Mouse (Mus musculus) heart, postnatal 25 days (tissue): ENCODE measurements around the gene Tradd. TPM values are rescaled to one million over a fixed set of nuclear protein-coding genes. Genes with fewer than 3 reads are reported as not detected.

Experiments used
- DNase-seq: peaks from one replicate; pipeline ENCODE4 v3.0.0; 2022; ENCODE audit warnings: low spot score
- intact Hi-C: fragments of 180-260 bp; cut with DNase I; formaldehyde crosslinking; loops from one replicate; pipeline ENCODE4 v1.15.1; 2025
- total RNA-seq, 2 experiments: library from RNA; stranded (reverse); gene quantifications; 2 replicates each; pipeline ENCODE4 v1.2.3; 2021

Gene Tradd
- 1 to 10 TPM; 4.4 to 6.9 TPM for total RNA-seq

DNA sequence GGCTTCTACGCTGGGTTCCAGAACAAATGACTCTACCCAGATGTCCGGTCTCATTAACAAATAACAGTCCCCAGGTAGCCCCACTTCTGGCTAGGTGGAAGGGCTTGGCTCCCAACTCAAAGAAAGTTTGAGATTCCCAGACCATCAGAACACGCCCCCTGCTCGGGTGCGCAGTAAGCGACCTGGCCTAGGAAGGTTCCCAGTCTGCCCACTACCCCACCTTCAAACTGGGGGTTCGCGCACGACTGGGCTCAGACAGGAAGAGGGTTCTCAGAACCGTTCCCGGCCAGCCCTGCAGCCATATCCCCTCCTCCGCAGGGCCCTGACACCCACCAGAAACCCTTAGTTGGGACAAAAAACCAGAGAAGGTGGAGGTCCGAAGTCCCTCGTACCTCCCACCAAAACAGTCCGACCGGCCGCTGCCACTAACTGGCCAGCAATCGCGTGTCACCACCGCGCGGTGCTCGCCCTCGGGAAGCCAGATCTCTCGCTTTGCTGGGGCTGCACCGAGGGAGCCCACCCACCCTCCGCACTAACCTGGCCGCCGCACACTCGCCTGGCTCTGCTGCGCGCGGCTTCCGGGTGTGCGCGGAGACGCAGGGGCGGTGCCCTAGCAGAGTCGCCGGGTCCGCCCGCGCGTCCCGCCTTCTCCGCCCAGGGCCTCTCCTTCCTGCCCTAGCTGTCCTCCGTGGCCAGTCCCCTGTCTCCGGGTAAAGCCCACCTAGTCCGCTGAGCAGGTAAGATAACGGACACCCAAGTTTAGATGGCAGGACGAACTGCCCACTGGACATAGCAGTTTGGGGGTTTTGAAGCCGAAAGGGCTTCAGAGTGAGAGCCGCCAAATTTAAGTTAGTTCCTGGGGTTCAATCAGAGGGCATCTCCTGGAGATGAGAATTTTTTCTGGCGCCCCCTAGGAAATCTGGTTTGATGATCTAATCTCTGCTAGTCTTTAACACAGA is at the start of gene Tradd, which contains the start of gene Fbxl8:
TSS of gene Tradd (minus strand) at position 586 of the 959 bp plus-strand sequence.
TSS of gene Fbxl8 (plus strand) at position 625 of the 959 bp plus-strand sequence.
- intact Hi-C loops: loop anchor here (2.0 to 10.0 kb wide), 2 partner anchors 24 to 610 kb away; partner anchors contain the start of gene 4931428F04Rik
- DNase-seq: peak; percentile 67

DNA sequence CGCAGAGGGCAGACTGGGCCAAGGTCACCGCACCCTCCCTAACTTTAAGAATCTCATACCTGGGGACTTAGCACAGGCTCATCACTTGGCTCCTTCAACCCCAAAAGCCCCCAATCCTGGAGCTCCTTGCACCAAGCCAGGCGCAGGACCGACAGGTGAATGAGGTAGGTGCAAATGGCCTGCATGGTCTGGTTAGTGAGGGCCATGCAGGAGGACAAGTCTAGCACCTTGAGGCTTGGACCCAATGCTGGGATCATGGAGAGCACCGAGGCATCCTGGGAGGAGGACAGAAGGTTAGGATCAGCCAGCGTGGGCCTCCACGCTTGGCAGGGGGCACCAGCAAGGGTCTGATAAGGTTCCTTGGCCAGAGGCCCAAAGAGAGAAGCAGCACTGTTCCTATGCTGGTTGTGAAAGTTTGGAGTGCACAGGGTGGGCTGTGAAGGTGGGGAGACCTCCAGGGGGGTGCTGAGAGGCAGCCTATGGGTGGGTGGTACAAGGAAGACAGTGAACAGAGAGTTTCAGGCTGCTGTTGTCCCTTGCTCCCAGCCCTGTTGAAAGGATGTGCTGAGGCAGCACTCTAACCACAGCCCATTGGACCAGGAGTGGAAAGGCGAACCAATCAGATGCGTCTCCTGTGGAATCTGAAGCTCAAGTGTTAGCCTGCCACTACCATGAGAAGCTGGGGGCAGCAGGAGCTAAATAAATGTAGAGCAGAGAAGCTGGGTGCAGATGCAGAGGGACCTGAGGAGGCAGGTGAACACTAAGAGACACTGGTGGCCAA is 49.4 kb upstream of the Tradd start:
- intact Hi-C loops: no loop called here
- DNase-seq: no peak

DNA sequence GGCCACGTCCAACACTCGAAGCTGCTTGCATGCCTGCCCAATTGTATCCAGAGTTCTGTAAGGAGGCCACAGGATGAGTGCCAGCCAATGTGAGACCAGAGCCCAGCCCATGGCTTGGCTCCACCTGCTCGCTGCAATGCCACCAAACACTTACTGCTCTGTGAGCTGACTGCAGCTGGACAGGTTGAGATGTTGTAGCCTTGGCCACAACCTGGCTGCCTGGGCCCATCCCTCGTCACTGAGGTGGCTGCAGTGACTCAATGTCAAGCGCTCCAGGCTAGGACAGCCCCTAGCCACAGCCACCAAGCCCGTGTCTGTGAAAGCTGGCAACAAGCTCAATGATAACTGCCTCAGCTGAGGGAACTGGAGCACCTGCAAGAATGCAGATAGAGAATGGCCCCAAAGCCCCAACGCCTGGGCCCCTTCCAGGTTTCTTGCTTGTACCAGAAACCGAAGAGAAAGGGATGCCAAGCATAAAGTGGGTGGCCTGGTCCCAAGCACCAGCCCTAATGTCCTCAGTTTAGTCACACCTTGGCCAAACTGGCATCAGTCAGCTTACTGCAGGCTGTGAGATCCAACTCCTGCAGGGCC is 48.6 kb upstream of the Tradd start:
- intact Hi-C loops: no loop called here
- DNase-seq: no peak

DNA sequence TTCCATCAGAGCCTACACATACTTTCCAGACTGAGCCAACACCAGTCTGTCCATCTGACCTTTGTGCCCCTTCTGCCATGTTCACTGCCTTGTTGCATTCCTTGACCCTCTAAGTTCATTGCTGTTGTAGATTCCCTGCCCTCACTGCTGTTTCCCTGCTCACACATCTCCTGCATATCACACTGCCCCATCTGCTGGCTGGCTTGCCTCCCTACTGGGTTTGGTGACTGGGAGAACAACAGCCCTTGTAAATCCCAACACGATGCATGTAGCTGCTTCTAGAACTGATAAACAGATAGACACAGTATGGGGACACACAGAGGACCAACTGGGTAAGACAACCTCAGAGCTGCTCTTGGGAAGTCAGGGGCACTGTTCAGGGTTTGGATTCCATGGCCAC is 47.3 kb upstream of the Tradd start:
- intact Hi-C loops: no loop called here
- no peak for DNase-seq

DNA sequence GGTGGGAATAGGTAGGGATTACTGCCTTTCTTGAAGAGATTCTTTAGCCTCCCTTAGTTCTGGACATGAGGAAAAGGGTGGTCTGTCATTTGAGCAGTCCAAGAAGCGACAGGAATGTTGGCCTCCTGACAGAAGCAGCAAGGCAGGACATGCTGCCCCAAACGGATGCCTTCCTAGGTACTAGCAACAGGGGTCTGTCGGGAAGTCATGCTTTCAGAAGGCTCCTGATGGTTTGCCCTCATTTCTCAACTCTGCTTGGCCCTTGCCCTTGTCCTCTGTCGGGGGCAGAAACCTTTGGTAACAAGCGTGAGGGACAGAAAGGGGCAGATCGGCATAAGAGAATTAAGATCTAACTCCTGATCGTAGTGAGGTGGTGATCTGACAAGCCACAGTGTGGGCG is 45.7 kb upstream of the Tradd start:
- intact Hi-C loops: no loop called here
- no peak for DNase-seq

DNA sequence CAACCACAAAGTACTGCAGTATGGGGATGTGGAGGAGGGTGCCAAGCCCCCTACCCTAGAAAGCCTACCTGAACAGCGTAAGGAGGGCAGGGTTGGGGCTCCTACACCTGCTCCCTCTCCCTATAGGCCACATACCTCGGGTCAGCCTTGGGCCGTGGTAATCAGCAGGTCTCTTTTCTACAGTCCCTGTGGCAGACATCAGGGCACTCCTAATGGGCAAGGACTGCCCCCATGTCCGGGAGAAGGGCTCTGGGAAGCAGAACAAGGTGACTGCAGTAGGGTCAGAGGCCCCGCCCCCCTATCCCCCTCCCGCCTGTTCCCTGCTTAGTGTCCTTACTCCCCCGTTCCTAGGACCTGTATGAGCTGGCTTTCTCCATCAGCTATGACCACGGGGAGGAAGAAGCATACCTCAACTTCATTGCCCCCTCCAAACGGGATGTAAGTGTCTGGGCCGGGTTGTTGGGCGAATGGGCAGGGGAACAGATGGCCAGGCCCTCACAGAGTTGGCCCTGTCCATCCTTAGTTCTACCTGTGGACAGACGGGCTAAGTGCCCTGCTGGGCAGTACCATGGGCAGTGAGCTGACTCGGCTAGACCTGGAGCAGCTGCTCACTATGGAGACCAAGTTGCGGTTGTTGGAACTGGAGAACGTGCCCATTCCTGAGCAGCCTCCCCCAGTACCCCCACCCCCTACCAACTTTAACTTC is 44.9 kb upstream of the Tradd start:
- no peak for DNase-seq
- intact Hi-C loops: no loop called here

DNA sequence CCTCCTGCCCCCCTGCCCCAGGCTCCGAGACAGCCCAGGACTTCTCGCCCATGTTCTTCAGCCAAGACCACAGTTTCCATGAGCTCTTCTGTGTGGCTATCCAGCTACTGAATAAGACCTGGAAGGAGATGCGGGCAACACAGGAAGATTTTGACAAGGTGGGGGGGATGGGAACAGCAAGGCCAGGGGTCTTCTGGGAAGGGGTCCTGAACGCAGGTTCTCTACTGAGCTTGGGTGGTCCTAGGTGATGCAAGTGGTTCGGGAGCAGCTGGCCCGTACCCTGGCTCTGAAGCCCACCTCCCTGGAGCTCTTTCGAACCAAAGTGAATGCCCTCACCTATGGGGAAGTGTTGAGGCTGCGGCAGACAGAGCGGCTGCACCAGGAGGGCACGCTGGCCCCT is 44.0 kb upstream of the Tradd start:
- intact Hi-C loops: no loop called here
- no peak for DNase-seq

DNA sequence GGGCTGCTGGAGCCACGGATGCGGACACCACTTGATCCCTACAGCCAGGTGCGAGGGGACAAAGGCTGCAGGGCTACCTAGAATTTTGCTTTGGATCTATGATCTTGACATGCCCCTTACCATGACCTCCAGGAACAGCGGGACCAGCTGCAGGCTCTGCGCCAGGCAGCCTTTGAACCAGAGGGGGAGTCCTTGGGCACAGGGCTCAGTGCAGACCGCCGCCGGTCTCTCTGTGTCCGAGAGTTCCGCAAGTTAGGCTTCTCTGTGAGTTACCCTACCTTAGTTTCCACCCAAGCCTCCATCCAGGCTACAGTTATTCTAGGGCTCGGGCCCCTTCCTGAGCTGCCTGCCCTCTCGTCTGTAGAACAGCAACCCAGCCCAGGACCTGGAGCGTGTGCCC is 43.3 kb upstream of the Tradd start:
- intact Hi-C loops: no loop called here
- no peak for DNase-seq

DNA sequence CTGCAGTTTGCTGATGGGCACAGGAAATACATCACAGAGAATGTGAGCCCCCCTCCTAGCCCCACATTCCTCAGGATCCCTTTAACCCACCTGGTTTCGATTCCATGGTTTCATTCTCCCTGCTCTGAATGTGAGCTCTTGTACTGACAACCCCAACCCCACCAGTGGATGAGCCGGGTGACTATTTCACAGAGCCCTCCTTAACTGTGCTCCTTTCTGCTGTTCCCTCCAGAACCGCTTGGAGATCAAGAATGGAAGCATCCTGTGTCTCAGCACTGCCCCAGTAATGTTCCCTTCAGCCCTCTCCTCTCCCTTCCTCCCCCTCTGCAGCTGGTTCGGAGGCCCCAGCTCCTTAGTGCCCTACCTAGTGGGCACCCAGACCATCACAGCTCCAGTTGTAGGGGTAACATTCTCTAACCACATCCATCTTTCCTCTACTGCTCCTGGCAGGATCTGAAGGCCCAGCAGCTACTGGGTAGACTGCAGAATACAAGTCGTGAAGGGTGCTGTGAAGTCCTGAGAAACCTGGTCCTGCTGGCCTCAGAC is 41.8 kb upstream of the Tradd start:
- no peak for DNase-seq
- intact Hi-C loops: no loop called here

DNA sequence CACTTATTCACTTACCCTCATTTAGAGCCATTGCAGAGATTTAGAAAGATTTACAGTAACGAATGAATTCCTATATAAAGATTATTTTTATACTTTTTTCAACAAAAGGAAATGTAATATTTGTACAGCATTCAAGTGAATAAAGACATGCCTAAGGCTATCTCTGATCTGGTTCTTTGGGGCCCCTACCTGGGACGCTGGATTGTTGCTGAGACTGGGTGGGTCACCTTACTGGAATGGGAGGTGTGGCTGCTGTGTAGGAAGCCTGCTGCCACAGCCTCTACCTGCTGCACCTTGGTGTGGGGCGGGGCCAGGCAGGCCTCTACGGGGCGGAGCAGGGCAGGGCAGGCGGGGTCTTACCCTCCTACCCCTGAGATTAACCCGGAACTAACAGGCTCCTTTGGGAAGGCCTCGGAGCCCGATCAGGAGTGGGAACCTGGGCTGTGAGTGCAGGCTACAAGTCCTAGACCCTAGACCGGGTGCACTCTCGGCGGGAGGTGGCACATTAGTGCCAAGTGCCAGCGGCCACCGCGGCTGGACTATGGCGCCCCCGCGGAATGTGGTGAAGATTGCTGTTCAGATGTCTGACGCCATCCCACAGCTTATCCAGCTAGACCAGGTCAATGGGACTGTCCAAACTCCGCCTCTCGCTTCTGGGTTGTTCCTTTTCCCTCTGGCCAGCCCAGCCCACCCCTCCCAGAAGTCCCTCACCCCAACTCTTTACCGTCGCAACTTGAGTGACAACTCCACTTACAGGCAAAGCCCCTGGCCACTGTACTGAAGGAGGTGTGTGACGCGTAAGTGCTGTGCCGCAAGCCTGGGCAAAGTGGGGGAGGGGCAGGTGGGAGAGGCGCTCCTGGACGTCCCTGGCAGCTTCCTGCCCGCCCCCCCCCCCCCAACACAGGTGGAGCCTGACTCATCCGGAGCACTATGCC is 41.1 kb upstream of the Tradd start, which contains the start of gene Elmo3:
TSS of gene Elmo3 (plus strand) at position 391 of the 935 bp plus-strand sequence.
- intact Hi-C loops: no loop called here
- DNase-seq: no peak

DNA sequence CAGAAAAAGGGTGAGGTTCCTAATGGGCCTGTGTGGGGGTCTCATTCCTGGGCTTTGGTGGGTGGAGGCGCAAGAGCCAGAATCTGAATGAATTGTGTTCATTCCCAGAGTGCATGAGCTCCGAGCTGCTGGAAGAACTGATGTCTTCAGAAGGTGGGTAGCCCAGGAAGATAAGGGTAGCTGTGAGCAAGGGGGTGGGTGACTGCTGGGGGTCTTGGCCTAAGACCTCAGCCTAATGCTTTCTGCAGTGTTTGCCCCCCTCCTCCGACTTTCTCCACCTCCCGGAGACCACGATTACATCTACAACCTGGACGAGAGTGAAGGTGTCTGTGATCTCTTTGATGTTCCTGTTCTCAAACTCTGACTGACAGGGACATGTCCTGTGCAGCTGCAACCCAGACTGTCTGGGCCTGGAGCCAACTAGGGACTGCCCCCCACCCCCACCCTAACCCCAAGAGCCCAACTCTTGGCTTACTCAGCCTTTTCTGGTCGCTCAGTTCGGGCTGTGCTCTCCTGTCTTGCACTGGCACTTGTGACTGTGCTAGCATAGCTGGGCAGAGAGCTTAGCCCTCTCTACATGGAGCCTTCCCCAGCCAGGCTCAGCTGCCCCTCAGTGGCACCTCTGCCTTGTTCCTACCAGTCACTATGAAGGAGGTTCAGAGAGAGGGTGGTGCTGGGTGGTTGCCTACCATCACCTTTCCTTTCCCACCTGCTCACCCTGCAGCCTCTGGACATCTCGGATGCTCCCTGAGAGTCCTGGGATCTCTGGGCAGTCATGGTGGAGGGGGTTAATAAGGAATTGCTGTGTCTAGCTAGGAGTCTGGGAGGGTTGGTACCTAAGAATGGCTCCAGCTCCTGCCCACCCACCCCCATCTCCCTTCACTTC is 40.2 kb upstream of the Tradd start:
- DNase-seq: no peak
- intact Hi-C loops: no loop called here

DNA sequence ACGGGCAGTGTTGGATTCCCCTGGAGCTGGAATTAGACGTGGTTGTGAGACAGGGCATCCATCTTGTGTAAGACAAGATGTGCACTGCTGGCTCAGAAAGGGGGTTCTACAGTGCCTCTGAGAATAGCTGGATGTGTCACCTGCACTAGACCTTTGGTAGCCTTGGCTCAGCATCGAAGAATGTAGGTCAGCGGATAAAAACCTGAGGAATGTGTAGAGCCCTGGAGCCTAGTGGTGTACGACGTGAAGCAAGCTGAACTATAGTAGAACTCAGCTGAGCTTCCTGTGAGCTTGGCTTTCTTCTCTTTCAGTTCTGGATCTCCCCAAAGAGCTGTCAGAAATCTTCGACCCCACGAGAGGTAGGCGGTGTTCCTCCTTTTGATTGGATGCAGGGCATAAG is 39.5 kb upstream of the Tradd start:
- no peak for DNase-seq
- intact Hi-C loops: no loop called here

DNA sequence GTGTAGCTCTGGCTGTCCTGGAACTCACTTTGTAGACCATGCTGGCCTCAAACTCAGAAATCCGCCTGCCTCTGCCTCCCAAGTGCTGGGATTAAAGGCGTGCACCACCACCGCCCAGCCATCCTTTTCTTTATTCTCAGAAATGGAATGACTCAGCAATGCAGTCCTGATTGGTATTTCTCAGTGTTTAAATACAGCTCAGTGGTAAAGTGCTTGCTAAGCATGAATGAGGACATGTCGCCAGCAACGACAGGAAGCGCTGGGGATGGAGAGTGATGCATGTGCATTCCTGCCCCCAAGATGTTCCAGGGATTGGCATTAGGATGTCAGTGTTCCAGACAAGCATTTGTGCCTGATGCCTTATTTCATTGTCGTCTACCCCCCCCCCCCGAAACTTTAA is 39.0 kb upstream of the Tradd start:
- intact Hi-C loops: no loop called here

DNA sequence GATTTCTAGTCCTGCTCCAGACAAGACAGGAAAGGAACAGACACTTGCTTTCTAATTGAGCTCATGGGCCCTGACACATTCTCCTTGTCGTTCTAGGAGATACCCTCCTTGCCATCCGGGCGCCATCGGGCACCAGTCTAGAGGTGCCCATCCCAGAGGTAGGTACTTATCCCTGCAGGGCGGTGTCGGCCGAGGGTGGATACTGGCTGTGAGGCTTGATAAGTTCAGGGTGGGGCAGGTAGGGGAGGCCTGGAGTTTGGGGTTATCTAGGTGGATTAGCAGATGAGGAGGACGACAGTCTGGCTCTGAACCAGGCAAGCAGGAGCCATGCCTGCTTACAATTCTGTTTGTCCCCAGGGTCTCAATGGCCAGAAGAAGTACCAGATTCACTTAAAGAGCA is 35.6 kb upstream of the Tradd start:
- DNase-seq: no peak
- intact Hi-C loops: loop anchor here (2.0 to 5.0 kb wide), 2 partner anchors 25 to 47 kb away; partner anchors contain the start of genes Fhod1 and Slc9a5

More for the DNA sequence above, 39.0 kb upstream of the Tradd start:
- no peak for DNase-seq

DNA sequence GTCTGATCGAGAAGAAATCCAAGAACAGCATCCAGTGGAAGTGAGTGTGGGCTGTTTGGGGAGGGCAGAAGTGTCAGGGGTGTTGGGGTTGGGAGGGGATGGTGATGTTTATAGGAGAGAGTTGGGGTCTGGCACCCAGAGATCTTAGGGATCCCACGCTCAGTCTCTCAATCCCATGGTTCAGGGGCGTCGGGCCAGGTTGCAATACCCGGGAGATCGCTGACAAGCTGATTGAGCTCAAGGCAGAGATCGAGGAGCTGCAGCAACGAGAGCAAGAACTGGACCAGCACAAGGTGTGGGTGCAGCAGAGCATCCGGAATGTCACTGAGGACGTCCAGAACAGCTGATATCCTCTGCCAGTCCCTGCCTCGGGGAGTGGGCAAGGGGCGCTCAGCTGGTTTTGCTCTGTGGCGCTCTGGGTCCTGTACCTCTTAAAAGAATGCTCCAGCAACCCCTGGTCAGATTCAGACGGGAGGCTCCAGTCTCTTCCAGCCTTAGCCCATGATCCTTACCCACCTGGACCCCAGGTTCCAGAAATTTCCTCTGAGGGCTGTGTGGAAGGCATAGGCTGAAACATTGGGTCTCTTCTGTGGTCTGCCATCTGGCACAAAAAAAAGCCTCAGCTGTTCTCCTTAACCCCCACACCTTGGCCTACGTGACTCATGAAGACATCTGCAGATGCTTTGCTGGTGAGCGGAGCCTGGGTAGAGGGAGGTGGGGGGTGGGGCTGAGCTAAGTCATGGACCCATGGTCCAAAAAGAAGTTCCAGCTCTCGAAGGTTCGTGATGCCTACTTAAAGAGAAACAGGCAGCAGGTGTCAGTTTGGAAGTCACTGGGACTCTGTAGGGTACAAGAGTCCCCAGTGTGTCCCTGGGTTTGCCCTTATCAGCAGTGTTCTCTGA is 34.2 kb upstream of the Tradd start:
- intact Hi-C loops: loop anchor here (2.0 to 5.0 kb wide), 2 partner anchors 26 to 49 kb away; partner anchors contain the start of genes Fhod1 and Slc9a5
- DNase-seq: no peak

DNA sequence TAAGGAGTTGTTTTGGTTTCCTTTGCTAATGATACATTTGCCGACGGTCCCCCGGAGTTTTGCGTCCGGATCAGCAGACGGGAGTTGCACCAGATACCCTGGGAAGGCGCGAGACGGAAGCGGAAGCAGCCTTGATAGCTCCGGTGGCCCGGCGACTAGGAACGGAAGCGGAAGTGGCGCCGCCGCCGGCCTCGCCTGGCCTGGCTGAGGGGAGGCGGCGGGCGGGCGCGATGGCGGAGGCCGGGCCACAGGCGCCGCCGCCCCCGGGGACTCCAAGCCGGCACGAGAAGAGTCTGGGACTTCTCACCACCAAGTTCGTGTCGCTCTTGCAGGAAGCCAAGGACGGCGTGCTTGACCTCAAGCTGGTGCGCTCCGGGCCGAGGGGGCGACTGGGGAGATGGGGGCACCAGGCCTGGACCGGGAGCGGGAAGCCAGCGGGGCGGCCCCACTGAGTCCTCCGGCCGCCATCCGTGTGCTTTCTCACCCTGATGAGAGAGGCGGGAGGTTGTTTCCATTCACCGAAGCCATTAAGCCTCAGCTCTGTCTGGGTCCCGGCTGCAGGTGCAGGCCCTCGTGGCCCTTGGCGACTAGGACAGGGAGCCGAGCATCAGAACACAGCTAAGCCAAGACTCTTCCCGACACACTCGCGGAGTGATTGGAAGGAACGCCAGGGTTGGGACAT is 33.2 kb upstream of the Tradd start, which contains the start of gene E2f4:
TSS of gene E2f4 (plus strand) at position 153 of the 682 bp plus-strand sequence.
- intact Hi-C loops: loop anchor here (2.0 to 5.0 kb wide), 3 partner anchors 27 to 127 kb away; partner anchors contain the start of genes Cbfb, Fhod1 and Slc9a5
- DNase-seq: peak; percentile 86
